Mouse (Mus musculus): Measurements from ENCODE around the gene Ndufaf1. TPM values are rescaled to one million over a fixed set of nuclear protein-coding genes. Genes with fewer than 3 reads are reported as not detected.
"Not testable (repeated sequence)": the region's sequence is repeated elsewhere in the genome, so short reads cannot be mapped to it uniquely, and the experiment has no call there.

Gene Ndufaf1
- total RNA-seq (2022) = 10 to 100 TPM; 37.8 to 47.3 (median 43.0) TPM

GRCm38 (mm10) chr2:119662220-119663182, at the start of gene Ndufaf1:
Gene Ndufaf1, minus strand, starts transcription at chr2:119662827.
- DNase-seq = peak; percentile 66

GRCm38 (mm10) chr2:119710011-119710410, 47.4 kb upstream of the Ndufaf1 start:
- DNase-seq = no peak

GRCm38 (mm10) chr2:119707676-119708075, 45.0 kb upstream of the Ndufaf1 start:
- no peak for DNase-seq

GRCm38 (mm10) chr2:119703171-119703570, 40.5 kb upstream of the Ndufaf1 start:
- no peak for DNase-seq

- DNase-seq = no peak
These were observed 37.3 kb upstream of the Ndufaf1 start for GRCm38 (mm10) chr2:119699962-119700361.

- no peak for DNase-seq
These were observed 35.8 kb upstream of the Ndufaf1 start for GRCm38 (mm10) chr2:119698472-119698871.

- no peak for DNase-seq
These were observed 33.5 kb upstream of the Ndufaf1 start for GRCm38 (mm10) chr2:119696111-119696510.

GRCm38 (mm10) chr2:119694826-119695225, 32.2 kb upstream of the Ndufaf1 start:
- no peak for DNase-seq

GRCm38 (mm10) chr2:119692003-119692701, 29.5 kb upstream of the Ndufaf1 start:
- DNase-seq = no peak

GRCm38 (mm10) chr2:119683706-119684105, 21.1 kb upstream of the Ndufaf1 start:
- DNase-seq = no peak

- no peak for DNase-seq
These were observed 13.2 kb upstream of the Ndufaf1 start for GRCm38 (mm10) chr2:119675831-119676230.

- no peak for DNase-seq
These were observed 12.7 kb upstream of the Ndufaf1 start for GRCm38 (mm10) chr2:119675215-119675784.

- DNase-seq = peak; percentile 88
These were observed 12.0 kb upstream of the Ndufaf1 start, which contains the start of gene Rtf1 for GRCm38 (mm10) chr2:119674525-119675214. Gene Rtf1, plus strand, starts transcription at chr2:119675068.

GRCm38 (mm10) chr2:119669010-119669409, 6.4 kb upstream of the Ndufaf1 start:
- no peak for DNase-seq

GRCm38 (mm10) chr2:119665744-119666143, 3.1 kb upstream of the Ndufaf1 start:
- DNase-seq = not testable (repeated sequence)

- DNase-seq = no peak
These were observed 18.4 kb downstream of the Ndufaf1 start for GRCm38 (mm10) chr2:119644254-119644653.

GRCm38 (mm10) chr2:119641214-119641912, 21.3 kb downstream of the Ndufaf1 start:
- no peak for DNase-seq

GRCm38 (mm10) chr2:119636781-119637180, 25.8 kb downstream of the Ndufaf1 start:
- DNase-seq = no peak

GRCm38 (mm10) chr2:119621302-119621701, 41.3 kb downstream of the Ndufaf1 start:
- DNase-seq = no peak

GRCm38 (mm10) chr2:119619002-119619401, 43.6 kb downstream of the Ndufaf1 start:
- DNase-seq = not testable (repeated sequence)

GRCm38 (mm10) chr2:119618199-119618982, 44.2 kb downstream of the Ndufaf1 start, which contains the start of the genes Nusap1 and Oip5:
Gene Nusap1, plus strand, starts transcription at chr2:119618298.
Gene Oip5, minus strand, starts transcription at chr2:119618469.
- peak; percentile 90 for DNase-seq
